Mouse (Mus musculus) 3T3-L1 (cell line): ENCODE data around the gene Prickle1.

Experiments
- DNase-seq: peaks from one replicate; pipeline ENCODE4 v3.0.0-alpha.2; 2015; ENCODE audit warnings: low read depth, low spot score

Prickle1 gene

DNA sequence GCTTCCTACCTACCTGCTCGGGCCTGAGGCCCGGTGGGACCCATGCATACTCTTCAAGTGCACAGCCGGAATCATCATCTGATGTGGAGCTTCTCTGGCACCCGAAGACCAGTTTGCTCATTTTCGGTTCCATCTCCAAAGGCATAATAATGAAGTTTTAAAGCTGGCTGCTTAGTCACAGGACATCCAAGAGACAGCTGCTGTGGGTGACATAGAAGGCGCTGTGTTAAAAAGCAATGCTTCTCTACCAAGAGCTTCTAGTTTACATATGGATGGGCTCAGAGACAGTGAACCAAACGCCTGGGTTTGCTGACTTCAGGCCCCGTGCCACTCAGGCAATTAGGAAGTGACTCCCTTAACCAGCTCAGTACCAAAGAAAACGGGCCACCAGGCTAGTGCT lies 83.3 kb downstream of the Prickle1 start:
- no peak for DNase-seq

DNA sequence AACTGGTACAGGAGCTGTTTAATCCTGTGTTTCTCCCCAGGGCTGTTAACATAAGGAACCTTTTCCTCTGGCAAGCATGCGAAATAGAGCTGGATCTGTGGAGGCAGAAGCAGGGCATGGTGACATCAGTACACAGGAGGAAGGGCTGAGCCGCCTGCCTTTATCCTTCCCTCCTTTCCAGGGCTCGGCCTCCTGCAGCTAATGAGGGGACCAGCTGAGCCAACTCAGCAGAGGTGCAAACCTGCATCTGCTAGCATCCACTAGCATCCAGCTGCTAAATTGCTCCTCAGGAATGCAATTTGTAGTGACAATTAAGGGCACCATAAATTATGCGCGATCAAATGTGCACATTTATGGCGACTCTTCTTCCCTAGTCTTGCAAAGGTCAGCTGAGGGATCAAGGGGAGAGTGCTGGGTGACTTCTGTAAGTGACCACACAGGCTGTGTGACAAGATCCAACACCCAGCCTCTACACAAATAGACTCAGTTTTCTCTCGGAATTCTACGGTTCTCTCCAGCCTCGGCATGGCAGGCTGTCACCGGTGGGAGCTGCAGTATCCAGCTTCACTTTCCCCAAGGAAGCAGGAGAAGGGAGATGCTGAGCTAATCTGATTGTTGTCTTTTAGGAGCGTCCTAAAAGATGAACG lies 84.9 kb downstream of the Prickle1 start:
- DNase-seq = no peak

DNA sequence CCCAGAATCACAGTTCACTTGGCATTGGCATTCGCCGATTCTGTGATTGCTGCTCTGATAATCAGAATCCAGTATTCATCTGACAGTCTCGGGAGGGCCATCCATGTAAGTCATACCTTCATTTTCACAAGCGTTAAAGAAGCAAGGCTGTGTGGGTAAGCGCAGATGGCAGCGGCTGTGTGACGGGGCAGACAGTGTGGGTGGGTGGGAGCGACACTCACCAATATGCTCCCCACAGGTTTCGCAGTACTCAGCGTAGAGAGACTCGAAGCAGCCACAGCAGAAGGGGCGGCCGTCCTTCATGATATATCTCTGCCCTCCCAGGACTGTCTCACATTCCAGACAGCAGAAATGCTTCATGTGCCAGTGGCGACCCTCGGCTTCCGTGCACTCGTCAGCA lies 90.9 kb downstream of the Prickle1 start:
- DNase-seq = no peak

DNA sequence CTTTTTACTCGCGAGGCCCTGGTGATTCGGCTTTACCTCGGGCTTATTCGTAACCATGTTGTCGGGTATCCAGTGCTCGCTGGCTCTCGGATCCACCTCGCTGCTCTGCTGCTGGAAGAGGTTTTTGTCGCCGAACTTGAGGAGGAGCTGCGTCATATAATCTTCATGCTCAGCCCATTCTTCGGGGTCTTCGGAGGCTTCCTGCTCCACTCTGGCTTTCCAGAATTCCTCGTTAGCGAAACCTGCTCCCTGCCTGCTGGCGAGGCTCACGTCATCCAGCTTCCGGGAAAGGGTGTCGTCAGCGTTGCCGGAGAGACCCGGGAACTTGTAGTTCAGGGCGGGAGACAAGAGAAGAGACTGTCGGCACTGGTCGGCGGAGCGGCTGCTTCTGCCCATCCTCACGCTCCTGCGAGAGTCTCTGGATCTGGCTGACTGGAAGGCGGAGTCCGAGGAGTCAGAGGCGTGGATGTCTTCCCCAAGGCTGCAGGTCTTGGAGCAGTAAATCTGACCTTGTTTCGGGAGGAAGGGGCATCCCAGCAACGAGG lies 92.4 kb downstream of the Prickle1 start:
- no peak for DNase-seq

DNA sequence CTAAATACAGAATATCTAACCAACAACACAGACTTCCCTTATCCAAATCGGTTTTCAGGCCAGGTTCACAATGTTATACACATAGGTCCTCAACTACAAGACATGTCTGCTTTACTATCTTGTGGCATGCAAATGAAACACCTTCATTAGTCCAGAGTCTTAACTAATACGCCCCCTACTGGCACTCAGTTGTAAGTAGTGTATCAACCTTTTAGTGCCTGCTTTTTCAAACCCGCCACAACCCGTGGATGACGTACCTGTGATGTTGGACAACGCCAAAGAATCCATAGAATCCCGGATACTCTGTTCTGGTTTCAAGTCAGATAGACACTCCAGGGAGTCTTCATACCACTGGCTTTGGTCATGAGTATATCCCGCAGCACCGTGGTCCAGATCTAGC lies 93.0 kb downstream of the Prickle1 start:
- DNase-seq = no peak

DNA sequence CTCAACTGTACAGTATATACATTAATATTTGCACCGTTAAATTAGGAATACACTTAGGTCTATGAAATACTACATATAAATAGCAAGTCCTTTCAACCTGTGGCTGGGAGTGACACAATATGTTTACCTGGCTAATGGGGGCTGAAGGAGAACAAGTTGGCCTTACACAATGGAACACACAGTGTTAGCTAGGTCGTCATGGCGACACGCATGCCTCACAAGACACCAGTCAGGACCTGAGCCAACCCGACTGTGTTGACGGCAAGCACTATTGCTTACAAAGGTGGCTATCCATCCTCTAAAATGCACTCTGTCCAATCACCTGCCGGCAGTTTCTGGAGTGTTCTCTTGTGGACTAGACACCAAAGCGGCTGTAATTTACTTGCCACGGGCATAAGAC lies 95.8 kb downstream of the Prickle1 start:
- no peak for DNase-seq

DNA sequence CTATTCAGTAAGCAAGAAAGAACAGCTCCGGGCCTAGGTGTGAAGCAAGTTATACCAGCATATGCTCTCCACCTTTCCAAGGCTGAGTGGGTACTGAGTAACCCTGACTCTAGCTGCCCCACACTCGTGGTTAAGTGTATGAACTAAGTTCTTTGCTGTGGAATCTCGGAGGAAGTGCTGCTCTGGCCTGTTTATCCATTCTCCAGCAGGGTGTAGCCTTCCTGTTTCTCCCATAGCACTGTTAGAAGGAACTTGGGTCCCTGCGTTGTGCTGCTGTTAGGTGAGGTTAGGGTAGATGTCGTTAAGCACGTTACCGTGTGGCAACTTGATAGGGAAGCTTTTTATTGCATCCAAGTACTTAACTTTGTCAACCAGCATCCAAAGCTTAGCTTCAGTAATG lies 101.0 kb downstream of the Prickle1 start:
- no peak for DNase-seq

DNA sequence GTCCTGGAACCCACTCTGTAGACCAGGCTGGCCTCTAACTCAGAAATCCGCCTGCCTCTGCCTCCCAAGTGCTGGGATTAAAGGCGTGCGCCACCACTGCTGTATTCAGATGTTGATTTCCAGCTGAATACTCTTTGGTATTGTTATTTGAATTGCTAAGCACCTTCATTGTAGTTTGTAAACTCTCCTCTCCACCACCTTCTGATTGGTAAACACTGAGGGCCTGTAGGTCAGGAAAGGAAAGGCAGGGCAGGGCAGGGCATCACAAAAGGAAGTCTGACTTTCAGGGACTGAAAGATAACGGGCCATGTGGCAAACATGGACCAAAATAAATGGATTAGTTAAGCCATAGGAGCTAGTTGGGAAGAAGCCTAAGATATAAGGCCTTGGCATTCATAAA lies 106.1 kb downstream of the Prickle1 start:
- no peak for DNase-seq

DNA sequence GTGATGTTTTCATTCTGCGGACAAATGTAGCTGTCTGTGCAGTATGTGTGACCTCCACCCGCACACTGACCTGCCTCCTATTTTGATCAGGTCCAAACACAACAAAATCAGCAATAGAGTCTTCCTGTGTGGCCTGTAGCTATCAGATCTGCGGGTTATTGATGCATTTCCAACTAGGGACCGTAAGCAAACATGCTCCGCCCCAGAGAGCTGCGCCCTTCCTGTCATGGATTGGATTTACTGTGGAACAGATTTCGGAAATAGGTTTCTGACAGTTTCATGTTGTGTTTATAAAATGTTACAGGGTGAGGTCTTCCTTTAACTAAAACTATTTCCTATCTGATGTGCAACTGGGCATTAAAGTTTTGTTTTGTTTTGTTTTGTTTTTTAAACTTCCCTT lies 109.6 kb downstream of the Prickle1 start:
- DNase-seq = no peak

DNA sequence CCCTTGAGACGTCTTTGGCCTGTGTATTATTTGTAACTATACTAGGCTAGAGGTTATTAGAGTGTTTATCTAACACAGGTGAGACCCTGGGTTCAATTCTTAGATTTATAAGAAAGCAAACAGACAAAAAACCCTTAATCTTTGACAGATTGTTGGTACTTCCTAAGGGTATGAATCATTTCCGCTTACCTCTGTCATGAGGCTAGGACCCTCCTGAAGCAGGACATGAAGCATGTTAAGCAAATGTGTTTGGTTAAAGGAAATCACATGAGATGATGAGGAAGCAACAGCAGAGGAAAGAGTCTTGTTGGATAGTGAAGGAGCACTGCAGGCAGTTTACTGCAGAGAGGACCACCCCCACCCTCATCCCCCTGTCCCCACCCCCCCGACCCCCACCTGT lies 110.4 kb downstream of the Prickle1 start:
- DNase-seq = no peak

DNA sequence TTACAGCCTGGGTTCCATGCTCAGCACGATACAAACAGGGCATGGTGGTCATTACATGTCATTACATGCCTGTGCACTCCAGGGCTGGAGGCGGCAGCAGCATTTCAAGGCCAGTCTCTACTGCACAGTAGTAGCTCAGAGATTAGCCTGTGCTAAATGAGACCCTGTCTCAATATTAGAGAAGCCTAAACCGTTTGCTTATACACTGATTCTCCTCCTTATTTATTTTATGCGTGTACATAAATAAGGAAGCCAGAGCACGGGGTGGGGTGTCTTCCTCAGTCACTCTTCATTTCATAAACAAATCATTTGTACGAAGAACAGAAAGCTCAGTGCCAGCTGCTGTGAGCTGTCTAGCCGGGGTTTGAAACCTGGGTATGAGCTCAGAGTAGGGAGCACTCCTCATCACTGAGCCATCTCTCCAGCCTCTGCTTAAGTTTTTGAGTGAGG lies 111.4 kb downstream of the Prickle1 start:
- peak; percentile 16 for DNase-seq

DNA sequence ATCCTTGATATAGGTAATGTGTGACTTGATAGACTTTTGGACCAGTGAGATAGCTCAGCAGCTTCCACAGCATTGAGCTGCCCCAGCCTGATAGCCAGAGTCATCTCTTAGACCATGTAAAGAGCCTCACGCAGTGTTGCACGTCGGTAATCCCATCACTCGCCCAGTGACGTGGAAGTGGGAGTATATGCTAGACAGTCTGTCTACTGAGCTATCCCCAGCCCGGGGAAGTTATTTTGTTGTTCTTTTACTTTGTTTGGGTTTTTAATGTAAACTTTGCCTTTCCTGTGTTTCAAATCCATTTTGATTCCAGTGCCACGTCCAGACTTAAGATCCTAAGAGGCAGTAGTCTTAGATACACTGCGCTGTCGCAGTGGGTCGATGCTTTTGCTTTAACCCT lies 114.6 kb downstream of the Prickle1 start:
- no peak for DNase-seq

DNA sequence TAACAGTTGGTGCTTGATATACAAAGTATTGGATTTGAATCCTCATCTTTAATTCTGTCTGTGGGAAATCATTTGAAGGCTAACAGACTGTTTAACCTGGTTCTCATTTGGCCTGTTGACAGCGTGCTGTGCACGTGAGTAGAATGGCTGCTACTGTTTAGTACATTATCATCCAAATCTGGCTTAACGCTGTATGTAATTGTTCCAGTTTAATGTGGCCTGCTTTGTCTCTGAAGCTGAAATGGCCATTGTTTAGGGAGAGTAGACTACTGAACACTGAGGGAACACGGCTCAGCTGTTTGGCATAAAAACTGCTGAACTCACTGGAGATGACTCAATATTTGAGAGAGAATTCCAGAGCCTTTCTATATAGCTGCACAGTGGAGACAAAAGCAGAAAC lies 116.2 kb downstream of the Prickle1 start:
- peak; percentile 39 for DNase-seq

DNA sequence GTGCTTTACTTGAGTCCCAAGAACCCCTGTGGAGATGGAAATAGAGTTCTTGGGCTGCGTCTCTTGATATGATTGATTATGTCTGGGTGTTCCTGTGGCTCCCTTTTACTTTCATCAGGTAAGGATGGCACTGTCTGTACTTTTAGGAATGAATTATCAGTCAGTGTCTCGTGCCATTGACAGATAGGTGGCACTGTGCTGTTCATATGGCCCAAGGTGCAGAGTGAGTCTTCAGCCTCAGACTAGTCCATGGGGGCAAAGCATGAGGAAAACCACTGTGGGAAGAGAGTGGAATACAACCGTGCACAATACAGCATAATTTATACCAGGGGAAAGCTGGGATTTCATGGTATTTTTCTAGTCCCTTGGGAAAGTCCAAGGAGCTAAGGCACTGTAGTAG lies 117.0 kb downstream of the Prickle1 start:
- DNase-seq = peak; percentile 7

DNA sequence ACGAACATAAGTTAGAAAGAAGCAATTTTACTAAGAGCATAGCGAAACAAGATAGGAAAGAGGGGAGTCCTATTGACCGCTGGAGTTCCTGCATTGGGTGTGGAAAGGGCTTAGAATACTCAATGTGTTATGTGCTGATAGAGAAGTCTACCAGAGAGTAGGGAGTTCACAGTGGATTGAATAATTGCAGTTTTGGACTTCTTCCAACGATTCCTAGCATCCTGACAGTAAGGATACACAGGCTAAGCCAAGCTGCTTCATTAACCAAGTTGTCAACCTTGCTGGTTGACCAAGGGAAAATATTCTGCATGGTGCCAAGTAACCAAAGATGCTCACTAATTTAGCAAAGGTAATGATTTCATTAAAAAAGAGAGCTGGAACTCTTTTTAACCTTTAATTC lies 118.0 kb downstream of the Prickle1 start:
- no peak for DNase-seq

DNA sequence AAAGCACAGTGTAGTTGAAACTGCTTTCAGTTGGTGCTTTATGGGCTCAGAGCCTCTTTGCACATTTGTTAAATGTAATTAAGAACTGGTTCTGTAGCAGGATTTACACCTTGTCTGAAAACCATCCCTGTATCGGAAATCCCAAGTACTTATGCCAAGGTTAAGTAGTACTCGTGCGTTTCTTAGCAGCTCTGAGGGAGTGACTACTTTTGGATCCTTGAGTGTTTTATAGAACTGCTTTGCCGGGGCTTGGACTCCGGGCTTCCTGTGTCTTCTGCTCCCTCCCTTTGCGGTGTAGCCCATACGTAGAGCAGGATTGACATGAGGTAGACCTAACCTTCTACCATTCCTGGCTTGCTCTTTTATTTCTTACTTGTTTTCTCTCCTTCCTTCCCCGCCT lies 120.0 kb downstream of the Prickle1 start:
- DNase-seq = no peak

DNA sequence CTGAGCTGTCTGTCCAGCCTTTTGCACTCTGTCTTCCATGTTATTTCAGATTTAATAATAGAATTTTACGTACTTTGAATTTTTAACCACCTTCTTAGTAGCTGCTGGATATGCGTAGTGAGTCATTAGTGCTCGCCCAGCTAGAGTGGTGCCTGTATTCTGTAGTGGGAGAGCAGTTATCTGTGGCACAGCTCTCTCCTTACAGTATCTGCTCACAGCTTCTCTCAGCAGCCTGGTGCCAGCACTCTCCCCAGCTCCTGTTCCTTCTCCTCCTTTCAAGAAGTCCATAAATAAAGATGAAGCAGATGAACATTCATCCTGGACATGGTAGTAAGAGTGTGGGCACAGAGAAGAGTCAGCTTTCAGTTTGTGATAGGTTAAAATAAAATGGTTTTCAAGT lies 121.4 kb downstream of the Prickle1 start:
- DNase-seq = no peak

DNA sequence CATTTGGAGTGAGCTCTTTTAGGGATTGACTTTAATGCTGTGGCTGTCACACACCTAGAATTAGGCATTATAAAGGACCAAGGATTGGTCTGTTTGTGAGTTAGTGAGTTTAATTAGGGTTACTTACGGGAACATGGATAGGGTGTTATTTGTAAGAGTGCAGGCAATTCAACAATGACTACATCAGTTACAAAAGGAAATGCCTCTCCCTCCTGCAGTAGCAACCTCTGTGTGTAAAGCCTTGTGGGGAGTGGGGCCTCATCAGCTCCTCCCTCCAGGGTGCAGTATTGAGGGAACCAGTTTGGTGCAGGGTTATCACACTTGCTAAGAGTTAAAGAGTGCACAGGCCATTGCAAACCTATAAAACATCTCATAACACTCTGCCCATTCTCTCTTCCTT lies 123.6 kb downstream of the Prickle1 start:
- no peak for DNase-seq

DNA sequence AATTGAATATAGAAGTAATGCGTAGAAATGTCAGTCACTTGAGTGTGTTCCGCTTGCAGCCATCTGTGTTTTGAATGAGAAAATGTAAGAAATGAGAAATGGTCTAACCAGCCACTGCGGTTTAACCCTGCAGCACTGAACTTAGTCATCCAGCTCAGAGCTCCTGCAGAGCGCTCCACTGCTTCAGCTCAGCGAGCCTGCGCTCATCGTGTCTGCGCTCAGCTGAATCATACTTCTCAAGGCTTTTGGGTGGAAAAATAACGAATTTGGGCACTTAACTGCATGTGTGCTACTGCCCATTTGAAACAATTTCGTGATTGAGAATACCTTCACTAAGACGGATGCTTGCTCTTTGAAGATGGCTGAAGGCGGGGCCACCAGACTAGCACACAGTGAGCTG lies 124.0 kb downstream of the Prickle1 start:
- DNase-seq = no peak

DNA sequence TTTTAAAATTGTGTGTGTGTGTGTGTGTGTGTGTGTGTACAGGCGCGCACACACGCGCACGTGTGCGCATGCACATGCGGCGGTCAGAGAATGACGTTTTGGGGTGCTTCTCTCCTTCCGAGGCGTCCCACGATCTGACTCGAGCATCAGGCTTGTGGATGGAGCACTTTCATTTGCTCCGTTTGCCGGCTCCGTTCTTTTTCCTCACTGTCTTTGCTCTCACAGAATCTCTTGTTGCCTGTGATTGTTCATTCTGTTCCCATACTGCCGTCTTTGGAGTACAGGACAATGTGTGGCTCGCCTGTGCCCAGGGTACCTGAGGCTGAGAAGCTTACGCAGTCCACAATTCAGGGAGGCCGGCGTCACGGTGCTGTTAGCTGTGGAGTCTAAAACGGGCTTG lies 134.6 kb downstream of the Prickle1 start:
- no peak for DNase-seq

DNA sequence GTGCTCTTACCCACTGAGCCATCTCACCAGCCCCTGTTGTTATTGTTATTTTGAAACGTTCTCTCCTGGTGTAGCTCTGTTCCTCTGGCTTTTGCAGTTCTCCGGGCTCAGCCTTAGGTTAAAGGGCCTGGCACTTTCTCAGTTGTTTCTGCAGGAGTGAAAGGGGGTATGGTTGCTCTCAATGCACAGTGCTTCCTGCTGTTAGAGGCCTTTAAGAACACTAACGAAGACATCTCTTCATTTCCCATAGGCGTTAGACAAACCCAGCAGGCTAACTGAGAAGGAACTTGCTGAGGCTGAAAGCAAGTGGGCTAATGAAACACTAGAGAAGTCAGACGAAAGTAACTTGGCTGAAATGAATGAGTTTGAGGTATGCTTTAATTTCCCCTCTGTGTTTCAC lies 136.3 kb downstream of the Prickle1 start:
- no peak for DNase-seq

DNA sequence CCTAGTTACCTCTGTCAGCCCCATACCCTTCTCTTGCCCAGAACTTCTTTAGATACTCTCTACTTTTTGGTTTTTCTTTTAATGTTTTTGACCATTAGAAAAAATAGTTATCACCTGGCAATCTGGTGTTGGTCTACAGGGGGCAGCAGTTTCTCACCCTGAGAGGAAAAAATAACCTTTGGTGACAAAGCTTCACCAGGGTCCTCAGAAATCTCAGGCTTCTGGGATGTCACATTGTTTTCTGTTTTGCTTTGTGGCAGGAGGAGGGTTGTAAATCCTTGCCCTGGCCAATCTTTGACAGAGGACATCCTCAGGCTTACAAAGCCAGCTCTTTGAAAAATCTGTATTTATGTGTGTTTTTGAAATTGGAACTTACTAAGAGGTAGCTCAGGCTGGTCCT lies 139.7 kb downstream of the Prickle1 start:
- DNase-seq = peak; percentile 27

DNA sequence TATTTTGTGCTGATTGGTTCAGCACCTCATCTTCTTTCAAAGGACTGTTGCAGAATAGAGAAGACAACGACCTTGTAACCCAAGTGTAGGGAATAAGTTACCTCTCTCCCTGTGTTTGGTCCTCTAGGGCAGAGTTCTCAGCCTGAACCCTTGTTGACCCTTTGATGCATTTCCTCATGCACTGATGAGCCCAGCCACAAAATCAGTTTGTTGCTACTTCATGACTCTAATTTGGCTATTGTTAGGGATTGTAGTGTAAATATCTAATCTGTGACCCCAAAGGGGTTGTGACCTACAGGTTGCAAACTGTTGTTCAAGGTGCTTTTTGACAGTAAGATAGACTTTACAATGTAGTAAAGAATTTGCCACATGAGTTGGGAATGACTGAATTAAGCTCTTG lies 142.4 kb downstream of the Prickle1 start:
- DNase-seq = no peak
